Mouse (Mus musculus) olfactory bulb, adult 2 months (tissue): ENCODE measurements at regions not wholly inside any gene's neighbourhood (a gene's known extent, or its start where the extent isn't known, plus 50 kb on each side); places are given as distances from the start of the nearest gene placed in this dataset.

Experiments
- CTCF ChIP-seq: fragments of 200-500 bp; IDR thresholded peaks from 2 replicates; pipeline ENCODE4 v1.5.1; 2012; ENCODE audit warnings: low read depth, mild to moderate bottlenecking, low read length, moderate library complexity; ENCODE audit not compliant: insufficient read depth
- POLR2A ChIP-seq: fragments of 200-500 bp; IDR thresholded peaks from 2 replicates; pipeline ENCODE4 v1.6.1; 2012; ENCODE audit warnings: mild to moderate bottlenecking, low read depth, low read length, moderate library complexity; ENCODE audit not compliant: insufficient read depth

DNA sequence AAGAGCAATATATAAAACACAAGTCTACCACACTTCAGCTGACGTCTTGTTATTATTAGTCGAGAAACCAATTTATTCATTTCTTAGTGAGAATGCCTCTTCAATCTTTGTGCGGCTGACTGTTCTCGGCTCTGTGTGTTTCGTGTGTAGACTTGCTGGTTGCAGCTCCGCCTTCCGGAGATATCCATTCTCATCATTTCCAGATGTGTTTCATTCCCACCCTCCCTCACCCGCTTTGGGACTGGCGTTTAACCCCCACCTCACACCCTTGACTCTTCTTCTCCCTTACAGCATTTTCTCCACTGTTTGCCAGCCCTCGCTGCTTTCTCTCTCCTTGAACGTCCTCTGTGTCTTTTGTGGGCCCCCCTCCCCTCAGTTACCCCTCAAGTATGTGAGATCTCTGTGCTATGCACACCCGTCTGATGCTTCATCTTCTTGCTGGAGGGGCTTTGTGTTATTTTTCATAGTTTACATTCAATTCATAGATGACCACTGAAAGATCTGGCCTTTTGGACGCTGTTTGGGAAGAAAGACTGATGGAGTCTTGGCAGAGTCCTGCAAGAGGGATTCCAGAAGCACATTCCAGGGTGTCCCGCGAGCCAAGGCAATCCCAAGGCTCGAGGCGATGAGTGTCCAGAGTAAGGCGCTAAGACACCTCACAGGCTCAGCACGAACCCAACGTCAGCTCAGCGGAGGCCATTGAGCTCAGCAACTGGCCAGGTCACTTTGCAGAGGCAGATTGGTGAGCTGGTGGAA, 121.9 kb upstream of the Arglu1 start:
- TF ChIP-seq CTCF, result no peak
- no peak for TF ChIP-seq POLR2A
